Mouse (Mus musculus) embryo, embryonic 11 days (tissue): ENCODE measurements around the gene Ncam1.
A peak's percentile ranks its signal among the peaks of the same experiment; 100 is the strongest.

Experiments
- DNase-seq: peaks from one replicate; pipeline ENCODE4 v3.0.0-alpha.2; 2015

Gene Ncam1

DNA sequence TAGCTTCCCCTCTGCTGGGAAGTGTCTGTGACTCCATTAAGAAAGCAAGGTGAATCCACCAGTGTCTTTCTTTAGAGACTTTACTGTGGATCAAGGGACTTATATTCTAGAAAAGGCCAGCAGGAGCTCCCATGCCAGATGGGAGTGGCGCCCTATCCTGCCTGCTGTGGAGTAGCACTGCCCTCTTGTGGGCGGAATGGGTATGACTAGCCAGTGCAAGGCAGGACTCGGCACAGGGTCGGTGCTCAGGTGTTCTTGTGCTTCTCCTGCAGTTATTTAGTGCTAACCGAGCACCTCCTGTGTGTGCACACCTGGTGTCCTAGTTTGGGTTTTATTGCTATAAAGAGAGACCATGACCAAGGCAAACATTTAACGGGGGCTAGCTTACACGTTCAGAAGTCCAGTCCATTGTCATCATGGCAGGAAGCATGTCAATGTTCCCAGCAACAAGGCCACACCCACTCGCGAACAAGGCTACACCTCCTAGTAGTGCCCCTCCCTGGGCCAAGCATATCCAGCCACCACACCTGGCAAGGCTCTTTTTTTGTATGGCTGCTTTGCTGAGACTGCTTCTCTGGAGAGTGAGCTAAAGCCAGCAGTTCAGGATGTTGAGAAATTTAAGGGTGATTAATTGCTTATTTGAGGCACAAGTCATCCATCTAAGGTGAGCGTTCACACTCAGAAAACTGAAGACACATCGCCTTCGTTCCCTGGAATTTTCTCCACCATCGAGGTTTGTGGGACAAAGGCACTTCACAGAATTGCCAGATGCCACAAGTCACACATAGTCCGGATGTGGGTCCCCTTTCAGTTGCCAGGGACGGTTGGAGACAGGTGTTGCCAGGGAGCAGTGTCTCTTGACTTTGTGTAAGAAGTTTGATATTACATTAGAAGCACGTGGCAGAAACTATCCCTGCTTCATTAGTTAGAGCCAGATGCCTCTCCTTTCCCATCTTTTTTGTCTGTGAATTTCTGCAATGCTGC, 309.5 kb downstream of the Ncam1 start:
- DNase-seq = peak; percentile 84

DNA sequence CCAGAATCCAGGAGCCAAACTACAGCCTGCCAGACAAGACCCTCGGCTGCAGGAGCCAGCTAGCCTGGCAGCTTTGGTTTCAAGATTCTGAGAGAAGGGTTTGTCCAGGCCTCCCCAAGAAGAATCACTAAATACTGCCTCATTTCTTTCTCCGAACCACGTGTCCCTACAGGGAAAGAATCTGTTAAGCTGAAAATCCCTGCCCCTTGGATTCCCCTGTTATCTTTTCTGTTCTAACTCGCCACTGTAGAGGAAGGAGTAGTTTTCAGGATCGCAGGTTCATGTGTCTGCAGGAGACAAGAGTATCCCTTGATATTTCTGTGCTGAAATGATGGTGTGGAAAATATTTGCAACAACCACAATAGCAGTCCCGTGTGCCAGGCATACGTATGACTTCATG, 310.5 kb downstream of the Ncam1 start:
- no peak for DNase-seq

DNA sequence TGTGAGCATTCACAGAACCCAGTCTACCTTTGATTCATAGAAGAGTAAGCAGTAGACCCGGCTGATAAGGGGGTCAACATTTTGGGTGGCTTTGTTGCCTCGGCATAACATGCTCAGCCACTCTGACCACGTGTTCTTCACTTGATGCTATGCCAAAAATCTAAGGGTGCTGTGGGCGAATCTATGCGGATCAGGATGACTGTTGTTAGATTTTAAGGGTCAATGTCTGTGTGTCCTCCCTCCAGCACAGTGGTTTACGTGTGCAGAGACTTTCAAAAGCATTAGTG, 311.1 kb downstream of the Ncam1 start:
- no peak for DNase-seq

DNA sequence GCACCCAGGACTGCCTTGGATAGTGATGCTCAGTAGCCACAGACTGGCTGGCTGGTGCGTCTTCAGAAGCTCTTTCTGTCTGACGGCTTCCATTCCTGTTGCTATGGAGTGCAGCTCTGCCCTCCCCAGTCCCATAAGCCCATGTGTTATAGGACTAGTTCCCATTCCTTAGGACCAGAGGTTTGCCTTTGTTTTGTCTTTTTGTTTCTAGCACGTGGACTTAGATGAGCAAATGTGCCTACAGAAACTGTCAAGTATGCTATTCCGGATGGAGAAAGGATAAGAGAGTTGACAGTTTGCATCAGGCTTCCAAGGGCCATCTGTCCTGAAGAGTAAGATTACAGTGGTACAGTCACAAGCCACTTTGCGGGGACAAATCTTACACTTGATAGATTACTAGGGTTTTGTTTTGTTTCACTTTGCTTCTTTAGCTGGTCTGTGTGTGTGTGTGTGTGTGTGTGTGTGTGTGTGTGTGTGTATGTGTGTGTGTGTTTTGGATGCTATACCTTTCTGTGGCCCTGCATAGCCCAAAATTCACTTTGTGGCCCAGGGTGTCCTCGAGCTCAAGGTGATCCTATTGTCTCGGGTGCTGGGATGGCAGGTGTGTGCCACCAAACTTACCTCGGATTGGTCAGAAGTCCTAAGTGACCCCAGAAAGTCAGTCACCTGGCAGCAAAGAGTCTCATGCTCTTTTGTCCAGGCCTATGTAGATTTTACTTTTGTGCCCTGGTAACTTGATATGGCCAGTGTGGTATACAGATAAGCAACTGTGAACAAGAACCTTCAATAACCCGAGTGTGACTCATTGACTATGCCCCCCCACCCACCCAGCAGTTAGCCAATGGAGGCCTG, 311.7 kb downstream of the Ncam1 start:
- DNase-seq = no peak

DNA sequence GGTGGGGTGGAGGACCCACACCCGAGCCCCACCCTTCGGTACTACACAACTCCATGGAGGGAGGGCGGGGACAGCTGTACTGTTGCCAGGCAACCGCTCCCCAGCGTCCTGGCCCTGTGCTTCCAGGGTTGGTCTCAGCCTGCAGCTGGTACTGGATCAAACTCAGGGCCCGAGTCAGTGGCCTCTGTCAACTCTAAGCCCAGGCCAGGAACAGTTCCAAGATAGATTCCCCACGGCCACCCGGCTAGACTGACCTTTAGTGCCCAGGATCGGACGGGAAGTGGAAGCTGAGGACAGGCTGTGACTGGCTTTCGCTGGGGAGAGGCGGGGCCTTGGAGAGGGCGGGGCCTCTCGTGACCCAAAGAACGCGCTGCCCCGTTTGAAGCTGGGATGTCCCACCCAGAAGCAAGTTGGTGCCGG, 312.8 kb downstream of the Ncam1 start, which contains the start of gene Ttc12:
Gene Ttc12, minus strand, starts transcription at position 334 of the 420 bp plus-strand sequence.
- DNase-seq = peak; percentile 89

DNA sequence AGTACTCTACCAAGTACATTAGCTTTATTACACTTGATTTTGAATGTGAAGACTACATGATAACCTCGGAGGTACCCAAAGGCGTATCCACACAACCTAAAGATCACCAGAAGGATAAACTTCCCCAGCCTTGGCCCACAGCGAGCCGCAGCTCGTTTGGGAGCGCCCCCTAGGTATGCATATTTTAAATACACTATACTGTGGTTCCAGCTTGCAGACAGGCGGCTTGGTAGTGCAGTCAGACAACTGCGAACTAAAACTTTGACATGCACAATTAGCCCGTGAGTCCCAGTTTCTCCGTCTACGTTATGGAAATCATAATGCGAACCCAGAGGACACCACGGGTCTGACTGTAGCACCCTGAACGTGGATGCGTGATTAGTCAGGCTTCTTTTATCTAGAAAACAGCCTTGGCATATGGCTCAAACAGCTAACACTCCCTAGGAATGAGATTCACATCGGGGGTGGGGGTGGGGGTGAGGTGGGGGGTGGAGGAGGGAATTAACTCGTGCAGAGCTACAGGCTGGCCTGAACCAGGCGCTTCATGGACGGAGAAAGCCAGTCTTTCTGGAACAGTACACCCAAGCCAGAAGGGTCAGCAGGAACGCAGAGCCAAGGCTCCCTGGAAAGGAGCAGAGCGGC, 313.4 kb downstream of the Ncam1 start:
- peak; percentile 79 for DNase-seq

DNA sequence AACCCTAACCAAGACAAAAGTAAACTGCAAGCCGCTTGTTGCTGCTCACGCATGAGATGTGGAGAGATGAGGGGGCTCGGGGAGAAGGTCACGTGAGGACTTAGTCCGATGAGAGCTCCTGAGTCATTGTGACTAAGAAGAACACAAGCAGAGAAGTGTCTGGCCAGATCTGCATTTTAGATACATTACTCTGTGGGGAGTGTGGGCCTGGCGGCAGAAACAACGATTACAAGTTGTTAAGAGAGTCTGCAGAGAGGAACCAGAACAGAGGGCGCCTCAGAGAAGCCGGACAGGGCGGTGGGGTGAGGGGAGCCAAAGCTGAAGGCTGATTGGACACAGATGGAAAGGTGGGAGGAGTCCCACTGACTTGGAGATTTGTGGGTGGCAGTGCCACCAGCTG, 315.4 kb downstream of the Ncam1 start:
- DNase-seq = peak; percentile 46

DNA sequence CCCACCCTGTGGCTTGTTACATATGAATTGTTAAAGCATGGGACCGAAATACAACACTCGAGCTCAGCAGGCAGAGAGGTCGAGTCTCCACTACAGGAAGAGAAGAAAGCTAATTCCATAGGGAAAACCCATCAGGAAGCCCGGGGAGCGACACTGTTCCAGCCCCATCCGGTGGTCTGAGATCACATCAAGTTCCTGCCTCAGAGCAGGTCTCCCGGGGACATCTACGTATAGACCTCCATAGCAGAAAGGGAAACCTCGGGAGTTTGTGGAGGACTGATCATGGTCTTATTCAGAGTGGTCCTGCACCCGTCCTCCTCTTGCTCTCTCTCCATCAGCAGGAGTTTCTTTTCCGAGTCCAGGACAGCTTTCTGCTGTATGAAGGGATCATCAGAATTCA, 326.6 kb downstream of the Ncam1 start:
- no peak for DNase-seq

DNA sequence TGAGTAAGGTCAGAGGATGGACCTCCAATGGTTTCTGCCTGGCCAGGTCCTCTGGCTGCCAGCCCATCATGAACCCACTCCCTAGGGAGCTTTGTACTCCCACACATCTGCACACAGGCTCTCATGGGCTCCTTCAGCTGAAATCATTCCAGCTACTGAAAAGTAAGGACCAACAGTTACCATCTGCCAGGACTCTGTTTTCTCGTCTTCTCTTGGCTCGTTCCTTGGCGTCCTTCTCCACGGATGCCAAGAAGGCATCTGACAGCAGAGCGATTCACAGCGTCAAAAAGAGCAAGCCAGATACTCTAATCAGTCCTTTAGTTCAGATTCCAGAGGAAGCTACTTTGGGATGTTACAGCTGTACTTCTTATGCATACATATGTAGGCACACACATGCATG, 327.8 kb downstream of the Ncam1 start:
- no peak for DNase-seq

DNA sequence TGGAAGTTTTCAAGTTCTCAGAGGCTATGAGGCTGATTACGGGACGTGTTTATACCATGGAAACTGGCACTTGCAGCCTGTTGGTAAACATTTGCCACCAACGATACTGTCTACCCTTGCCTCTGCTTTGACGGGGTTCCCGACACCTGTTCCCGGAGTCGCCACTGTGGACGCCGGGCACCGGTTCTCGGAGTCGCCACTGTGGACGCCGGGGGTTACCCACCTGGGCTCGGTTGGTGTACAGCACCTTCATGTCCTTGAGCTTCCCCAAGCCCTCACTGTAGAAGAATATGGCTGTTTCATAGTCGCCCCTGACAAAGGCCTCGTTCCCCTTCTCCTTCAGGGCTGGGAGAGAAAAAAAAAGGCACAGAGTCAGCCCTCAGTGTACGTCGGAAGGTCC, 328.7 kb downstream of the Ncam1 start:
- DNase-seq = no peak

DNA sequence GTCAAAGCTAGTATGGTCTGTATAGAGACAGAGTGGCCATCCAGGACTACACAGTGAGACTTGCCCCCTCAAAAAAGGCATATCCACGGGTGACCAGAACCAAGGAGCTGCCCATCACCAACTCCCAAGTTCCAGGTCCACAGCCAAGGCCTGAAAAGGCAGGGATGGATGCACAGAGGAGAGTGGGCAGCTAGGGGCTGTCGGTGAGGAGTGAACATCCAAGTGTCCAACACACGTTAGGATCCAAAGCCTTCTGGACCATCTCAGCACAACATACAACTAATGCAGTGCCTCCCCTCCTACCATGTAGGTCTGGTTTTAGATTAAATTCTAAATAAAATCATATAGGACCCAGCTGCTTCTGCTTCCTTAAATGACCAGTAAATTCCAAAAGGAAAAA, 342.6 kb downstream of the Ncam1 start:
- no peak for DNase-seq

DNA sequence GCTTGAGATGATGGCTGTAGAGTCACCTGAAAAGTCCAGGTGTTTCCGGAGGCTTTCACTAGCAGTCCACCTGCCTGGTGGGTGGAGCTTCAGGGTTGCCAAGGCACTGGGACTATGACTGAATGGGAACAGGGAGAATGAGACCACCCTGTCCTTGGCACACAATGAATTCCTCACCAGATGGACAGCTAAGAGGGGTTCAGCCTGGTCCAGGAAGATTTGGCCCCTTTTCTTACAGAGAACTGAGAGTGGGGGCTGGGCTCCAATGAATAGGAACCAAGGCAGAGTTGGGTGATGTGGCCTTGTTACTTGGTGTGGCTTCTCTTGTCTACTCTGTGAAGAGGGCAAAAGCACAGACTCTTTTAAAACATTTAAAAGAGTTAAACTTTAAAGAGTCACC, 346.3 kb downstream of the Ncam1 start:
- no peak for DNase-seq
